Mouse (Mus musculus) myocyte (in vitro differentiated cells): ENCODE data around the gene Churc1.

Source experiments
- CEBPB ChIP-seq: IDR thresholded peaks from 2 replicates; pipeline ENCODE4 v1.6.1; 2011; ENCODE audit warnings: mild to moderate bottlenecking, moderate library complexity; ENCODE audit not compliant: poor library complexity, insufficient read depth, severe bottlenecking
- MAX ChIP-seq: IDR thresholded peaks from one replicate; pipeline ENCODE4 v1.6.1; 2011; ENCODE audit warnings: low read depth, mild to moderate bottlenecking, control low read depth
- MYOD1 ChIP-seq, 3 experiments: IDR thresholded peaks; one replicate each; pipeline ENCODE4 v1.6.1; 2011; ENCODE audit warnings: control low read depth in 2 of 3, low read depth in 2 of 3, mild to moderate bottlenecking in 2 of 3, moderate library complexity in 1 of 3; ENCODE audit not compliant: insufficient read length in 2 of 3, control insufficient read depth in 1 of 3
- POLR2A ChIP-seq: IDR thresholded peaks from one replicate; pipeline ENCODE4 v1.6.1; 2011; ENCODE audit warnings: low read depth, mild to moderate bottlenecking, control low read depth, moderate library complexity; ENCODE audit not compliant: insufficient read length
- POLR2AphosphoS2 ChIP-seq: IDR thresholded peaks from one replicate; pipeline ENCODE4 v1.6.1; 2011; ENCODE audit warnings: low read depth, control low read depth; ENCODE audit not compliant: insufficient read length
- REST ChIP-seq: IDR thresholded peaks from one replicate; pipeline ENCODE4 v1.6.1; 2011; ENCODE audit warnings: mild to moderate bottlenecking, control low read depth, moderate library complexity; ENCODE audit not compliant: insufficient read depth, insufficient read length
- SRF ChIP-seq: IDR thresholded peaks from one replicate; pipeline ENCODE4 v1.6.1; 2011; ENCODE audit warnings: low read depth; ENCODE audit not compliant: control insufficient read depth, insufficient read length
- TCF12 ChIP-seq: IDR thresholded peaks from one replicate; pipeline ENCODE4 v1.6.1; 2011; ENCODE audit warnings: mild to moderate bottlenecking, control low read depth; ENCODE audit not compliant: poor library complexity, insufficient read depth, severe bottlenecking
- TCF3 ChIP-seq: IDR thresholded peaks from one replicate; pipeline ENCODE4 v1.6.1; 2011; ENCODE audit warnings: low read depth, control low read depth; ENCODE audit not compliant: insufficient read length
- USF1 ChIP-seq: IDR thresholded peaks from one replicate; pipeline ENCODE4 v1.6.1; 2011; ENCODE audit warnings: low read depth, mild to moderate bottlenecking, control low read depth, moderate library complexity

DNA sequence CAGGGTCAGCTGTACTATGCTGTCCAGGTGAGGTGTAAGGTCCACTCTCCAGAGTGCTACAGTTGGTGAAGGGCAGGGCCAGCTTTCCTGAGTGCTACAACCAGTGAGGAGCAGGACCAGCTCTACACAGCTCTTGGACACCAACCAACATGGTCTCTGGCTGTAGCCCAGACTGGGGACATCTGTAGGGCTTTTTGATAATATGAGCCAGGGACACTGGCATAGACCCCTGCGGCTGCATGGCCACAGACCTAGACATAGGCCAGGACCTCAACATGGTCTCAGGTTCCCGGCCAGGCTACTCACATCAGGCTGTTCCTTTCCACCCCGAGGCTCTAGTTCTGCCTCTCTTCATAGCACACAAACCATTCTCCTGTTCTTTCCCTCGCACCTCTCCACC, 37.4 kb upstream of the Churc1 start:
- TF ChIP-seq SRF (no peak), POLR2A (no peak), MYOD1 (IDR thresholded peaks at IDR 0.05; ENCODE audit: control insufficient read depth in 1 of 3, insufficient read length in 2 of 3, low read depth in 2 of 3) (no peak), REST (no peak), TCF12 (no peak), TCF3 (no peak), MAX (no peak), USF1 (no peak), CEBPB (no peak), POLR2AphosphoS2 (no peak)
